Mouse (Mus musculus): ENCODE measurements around the gene 2310011J03Rik. TPM values are rescaled to one million over a fixed set of nuclear protein-coding genes. Genes with fewer than 3 reads are reported as not detected.

Gene 2310011J03Rik
- polyA plus RNA-seq, 2 experiments = 45.1 to 46.1 TPM

DNA sequence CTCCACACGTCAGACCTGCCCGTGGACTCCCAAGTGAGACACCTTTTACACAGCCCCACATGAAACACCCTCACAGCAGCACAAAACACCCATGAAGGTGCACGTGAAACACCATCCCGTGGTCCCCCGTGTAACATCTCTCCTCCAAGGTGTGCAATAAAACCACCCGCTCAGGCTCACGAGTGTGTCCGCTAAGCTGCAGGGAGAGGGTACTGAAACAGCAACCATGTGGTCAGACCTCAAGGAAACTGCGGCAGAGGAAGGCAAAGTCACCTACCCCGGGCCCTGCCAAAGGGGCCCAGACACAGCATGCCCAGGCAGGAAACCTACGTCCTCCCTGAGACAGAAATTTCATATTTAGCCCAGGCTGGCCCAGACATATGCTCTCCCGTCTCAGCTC lies 15.9 kb upstream of the 2310011J03Rik start:
- Histone ChIP-seq H3K4me2 (replicated peaks; ENCODE audit: low read depth, low read length, severe bottlenecking) (no peak overlapping the region), H3K9ac (ENCODE audit: low read depth, low read length, severe bottlenecking) (no peak overlapping the region), H3K27me3 (ENCODE audit: control insufficient read depth, insufficient read depth, low read length) (peaks cover 12% of the 10 kb centered on the region), H3K9me3 (ENCODE audit: control insufficient read depth, low read length) (no peaks in the 10 kb centered on the region), H3K27ac (replicated peaks; ENCODE audit: low read depth, low read length) (no peak overlapping the region), H3K36me3 (ENCODE audit: control insufficient read depth, insufficient read depth, low read length) (no peaks in the 10 kb centered on the region), H3K4me3 (replicated peaks; ENCODE audit: low read length) (no peak overlapping the region), H3K4me1 (ENCODE audit: control insufficient read depth, insufficient read depth, low read length) (0 out of 2 replicates have a peak, but pooled peaks cover 3% of the 10 kb centered on the region)
- WGBS = 82% methylated on average over 12 of the region's 12 CpGs
- DNase-seq (ENCODE audit: low spot score) = no peak
- TF ChIP-seq POLR2A (IDR thresholded peaks at IDR 0.05; ENCODE audit: borderline replicate concordance, extremely low read depth, insufficient read depth, insufficient read length) = no peak
- ATAC-seq (ENCODE audit: low FRiP score, low read depth) = no peak

DNA sequence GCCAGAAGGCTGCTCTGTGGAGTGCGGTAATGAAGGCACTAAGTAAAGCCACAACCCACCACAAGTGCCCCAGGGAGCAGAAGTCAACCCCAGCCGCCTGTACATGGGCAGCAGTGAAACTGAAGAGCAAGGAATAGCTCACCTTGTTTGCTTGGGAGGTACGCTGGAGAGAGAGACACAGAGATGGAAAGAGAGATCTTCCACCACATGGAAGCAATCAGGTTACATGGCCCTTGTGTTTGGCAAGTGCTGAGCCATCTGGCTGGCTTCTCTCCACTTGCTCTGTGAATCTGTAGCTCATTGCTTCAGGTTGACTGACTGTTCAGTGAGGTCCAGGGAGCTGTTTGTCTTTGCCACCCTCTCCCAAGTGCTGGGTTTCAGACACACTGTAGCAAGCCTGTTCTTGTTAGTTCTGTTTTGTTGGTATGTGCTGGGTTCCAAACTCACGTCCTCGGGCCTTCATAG lies 12.2 kb upstream of the 2310011J03Rik start:
- no peaks in the 10 kb centered on the region for H3K36me3 ChIP-seq (ENCODE audit: control insufficient read depth, insufficient read depth, low read length)
- 71% methylated on average over 5 of the region's 5 CpGs for WGBS

DNA sequence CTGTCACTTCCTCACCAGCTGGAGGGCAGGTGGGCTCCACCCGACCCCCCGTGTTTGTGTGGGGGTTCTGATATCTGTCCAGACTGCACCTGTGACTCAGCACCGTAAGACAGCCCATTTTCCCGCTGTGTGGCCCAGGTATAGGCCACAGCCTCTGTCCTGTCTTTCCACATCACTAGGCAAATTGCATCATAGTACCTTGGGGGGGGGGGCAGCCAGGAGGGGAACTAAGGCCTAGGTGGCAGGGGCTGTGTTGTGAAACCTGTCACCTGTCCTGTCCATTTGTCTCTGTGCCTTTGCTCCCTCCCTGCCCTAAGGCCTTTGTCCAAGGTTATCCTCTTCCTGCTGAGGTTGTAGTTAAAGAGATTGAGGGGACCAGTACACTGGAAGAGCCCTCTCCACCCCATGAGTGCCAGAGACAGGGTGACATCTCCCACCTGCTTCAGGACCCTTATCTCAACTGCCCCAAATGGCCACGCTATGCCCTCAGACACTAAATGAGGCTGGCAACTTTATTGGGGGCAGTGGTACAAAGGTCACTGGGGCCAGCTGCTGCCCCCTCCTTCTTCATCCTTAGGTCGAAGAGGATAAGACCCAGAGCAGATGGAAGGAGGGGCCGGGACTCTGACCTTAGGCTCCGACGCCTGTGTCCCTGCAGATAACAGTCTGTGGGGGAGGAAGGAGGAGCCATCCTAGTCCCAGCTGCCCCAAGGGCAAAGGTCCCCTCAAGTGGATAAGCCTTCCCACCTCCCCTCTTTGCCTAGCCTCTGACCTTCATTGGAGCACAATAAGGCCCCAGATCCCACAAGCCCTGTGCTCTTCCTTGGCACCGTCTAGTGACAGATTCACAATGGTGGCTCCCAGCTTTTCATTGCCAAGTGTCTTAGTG lies 11.5 kb upstream of the 2310011J03Rik start:
- no peaks in the 10 kb centered on the region for H3K9me3 ChIP-seq (ENCODE audit: control insufficient read depth, low read length)
- no peak overlapping the region for H3K4me2 ChIP-seq (replicated peaks; ENCODE audit: low read depth, low read length, severe bottlenecking)
- ATAC-seq (ENCODE audit: low FRiP score, low read depth) = no peak
- H3K36me3 ChIP-seq (ENCODE audit: control insufficient read depth, insufficient read depth, low read length) = no peaks in the 10 kb centered on the region
- H3K27me3 ChIP-seq (ENCODE audit: control insufficient read depth, insufficient read depth, low read length) = no peaks in the 10 kb centered on the region
- H3K4me1 ChIP-seq (ENCODE audit: control insufficient read depth, insufficient read depth, low read length) = peaks cover 10% of the 10 kb centered on the region
- WGBS = 70% methylated on average over 10 of the region's 10 CpGs
- no peak for DNase-seq (ENCODE audit: low spot score)
- TF ChIP-seq POLR2A (IDR thresholded peaks at IDR 0.05; ENCODE audit: borderline replicate concordance, extremely low read depth, insufficient read depth, insufficient read length) = no peak
- no peak overlapping the region for H3K27ac ChIP-seq (replicated peaks; ENCODE audit: low read depth, low read length)
- H3K4me3 ChIP-seq (replicated peaks; ENCODE audit: low read length) = no peak overlapping the region
- H3K9ac ChIP-seq (ENCODE audit: low read depth, low read length, severe bottlenecking) = no peak overlapping the region

More for the DNA sequence above, 12.2 kb upstream of the 2310011J03Rik start:
- H3K9me3 ChIP-seq (ENCODE audit: control insufficient read depth, low read length) = no peaks in the 10 kb centered on the region
- H3K4me1 ChIP-seq (ENCODE audit: control insufficient read depth, insufficient read depth, low read length) = peaks cover 10% of the 10 kb centered on the region
- no peak overlapping the region for H3K4me2 ChIP-seq (replicated peaks; ENCODE audit: low read depth, low read length, severe bottlenecking)
- ATAC-seq (ENCODE audit: low FRiP score, low read depth) = no peak
- H3K27me3 ChIP-seq (ENCODE audit: control insufficient read depth, insufficient read depth, low read length) = no peaks in the 10 kb centered on the region
- H3K9ac ChIP-seq (ENCODE audit: low read depth, low read length, severe bottlenecking) = no peak overlapping the region
- H3K27ac ChIP-seq (replicated peaks; ENCODE audit: low read depth, low read length) = no peak overlapping the region
- TF ChIP-seq POLR2A (IDR thresholded peaks at IDR 0.05; ENCODE audit: borderline replicate concordance, extremely low read depth, insufficient read depth, insufficient read length) = no peak
- no peak for DNase-seq (ENCODE audit: low spot score)
- no peak overlapping the region for H3K4me3 ChIP-seq (replicated peaks; ENCODE audit: low read length)

DNA sequence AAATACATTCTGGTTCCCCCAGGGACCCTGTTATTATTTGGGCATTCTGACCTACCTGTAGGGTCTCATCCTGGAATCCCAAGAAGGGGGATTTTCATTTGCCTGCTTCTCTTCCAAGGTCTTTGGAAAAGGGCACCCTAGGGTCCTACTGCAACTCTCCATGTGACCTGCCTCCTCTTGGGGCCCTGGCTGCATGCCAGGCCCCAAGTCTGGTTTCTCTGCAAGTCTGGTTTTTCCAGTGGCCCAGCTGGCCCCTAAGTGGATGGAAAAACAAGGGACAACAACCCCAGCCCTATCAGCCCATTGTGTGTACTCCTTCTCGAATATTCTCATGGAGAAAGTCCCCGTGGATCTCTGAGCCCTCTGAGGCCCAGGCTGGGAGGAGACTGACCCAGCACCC lies 10.6 kb upstream of the 2310011J03Rik start:
- no peak for TF ChIP-seq POLR2A (IDR thresholded peaks at IDR 0.05; ENCODE audit: borderline replicate concordance, extremely low read depth, insufficient read depth, insufficient read length)
- Histone ChIP-seq H3K4me1 (ENCODE audit: control insufficient read depth, insufficient read depth, low read length) (peaks cover 10% of the 10 kb centered on the region), H3K4me3 (replicated peaks; ENCODE audit: low read length) (no peak overlapping the region), H3K9me3 (ENCODE audit: control insufficient read depth, low read length) (no peaks in the 10 kb centered on the region), H3K36me3 (ENCODE audit: control insufficient read depth, insufficient read depth, low read length) (no peaks in the 10 kb centered on the region), H3K4me2 (replicated peaks; ENCODE audit: low read depth, low read length, severe bottlenecking) (0 out of 2 replicates have a peak overlapping the region, but pooled peaks have one; percentile 1), H3K27me3 (ENCODE audit: control insufficient read depth, insufficient read depth, low read length) (no peaks in the 10 kb centered on the region), H3K27ac (replicated peaks; ENCODE audit: low read depth, low read length) (no peak overlapping the region), H3K9ac (ENCODE audit: low read depth, low read length, severe bottlenecking) (no peak overlapping the region)
- DNase-seq (ENCODE audit: low spot score) = no peak
- WGBS = 77% methylated on average over 2 of the region's 2 CpGs
- ATAC-seq (ENCODE audit: low FRiP score, low read depth) = no peak

DNA sequence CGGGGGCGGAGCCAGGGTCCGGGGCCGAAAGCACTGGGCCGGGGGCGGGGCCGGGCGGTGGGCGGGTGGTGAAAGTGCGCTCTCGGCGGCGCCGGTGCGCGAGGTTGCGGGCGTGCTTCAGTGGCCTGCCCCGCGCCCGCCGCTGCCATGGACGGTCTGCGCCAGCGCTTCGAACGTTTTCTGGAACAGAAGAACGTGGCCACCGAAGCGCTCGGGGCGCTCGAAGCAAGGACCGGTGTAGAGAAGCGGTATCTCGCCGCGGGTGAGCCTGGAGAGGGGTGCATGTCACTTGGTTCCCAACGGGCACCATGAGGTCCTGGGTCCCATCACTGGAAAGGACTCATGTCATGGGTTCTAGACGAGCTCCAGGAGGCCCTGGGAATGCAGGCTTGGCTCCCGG lies 9.7 kb upstream of the 2310011J03Rik start:
- DNase-seq (ENCODE audit: low spot score) (no peak), ATAC-seq (ENCODE audit: low FRiP score, low read depth) (no peak)
- WGBS = 2% methylated on average over 28 of the region's 41 CpGs

More for the DNA sequence above, 9.7 kb upstream of the 2310011J03Rik start:
- Histone ChIP-seq H3K4me2 (replicated peaks; ENCODE audit: low read depth, low read length, severe bottlenecking) (peak overlapping the region; percentile 81), H3K9ac (ENCODE audit: low read depth, low read length, severe bottlenecking) (peak overlapping the region; percentile 32), H3K9me3 (ENCODE audit: control insufficient read depth, low read length) (no peaks in the 10 kb centered on the region), H3K27me3 (ENCODE audit: control insufficient read depth, insufficient read depth, low read length) (no peaks in the 10 kb centered on the region), H3K36me3 (ENCODE audit: control insufficient read depth, insufficient read depth, low read length) (no peaks in the 10 kb centered on the region), H3K4me1 (ENCODE audit: control insufficient read depth, insufficient read depth, low read length) (peaks cover 10% of the 10 kb centered on the region), H3K4me3 (replicated peaks; ENCODE audit: low read length) (peak overlapping the region; percentile 47), H3K27ac (replicated peaks; ENCODE audit: low read depth, low read length) (no peak overlapping the region)
- TF ChIP-seq POLR2A (IDR thresholded peaks at IDR 0.05; ENCODE audit: borderline replicate concordance, extremely low read depth, insufficient read depth, insufficient read length) = no peak

Measured in limb, embryonic 14.5 days (tissue).